Mouse (Mus musculus) lung, embryonic 14.5 days (tissue): ENCODE data around the gene Aldh4a1. TPM values are rescaled to one million over a fixed set of nuclear protein-coding genes. Genes with fewer than 3 reads are reported as not detected.

Experiments
- ATAC-seq: fragments of 200-750 bp; cut with Nextera tagmentation; 2 replicates; pipeline ENCODE4 v1.8.0; 2017; ENCODE audit warnings: mild to moderate bottlenecking, moderate TSS enrichment, moderate library complexity; ENCODE audit not compliant: insufficient read depth
- DNase-seq: peaks from one replicate; pipeline ENCODE4 v3.0.0-alpha.2; 2015
- H3K27ac ChIP-seq: fragments of 300-500 bp; sonication (generic); 2 replicates; pipeline ENCODE4 v1.5.1; 2014; ENCODE audit warnings: low read depth, mild to moderate bottlenecking, moderate library complexity
- H3K27me3 ChIP-seq: fragments of 300-500 bp; sonication (generic); 2 replicates; pipeline ENCODE4 v1.6.1; 2014; ENCODE audit warnings: low read length, control low read depth; ENCODE audit not compliant: insufficient read depth
- H3K36me3 ChIP-seq: fragments of 300-500 bp; sonication (generic); 2 replicates; pipeline ENCODE4 v1.6.1; 2014; ENCODE audit warnings: control low read depth; ENCODE audit not compliant: insufficient read depth
- H3K4me1 ChIP-seq: fragments of 300-500 bp; sonication (generic); 2 replicates; pipeline ENCODE4 v1.6.1; 2014; ENCODE audit warnings: antibody characterized with exemption, control low read depth; ENCODE audit not compliant: insufficient read depth
- H3K4me2 ChIP-seq: fragments of 300-500 bp; sonication (generic); 2 replicates; pipeline ENCODE4 v1.6.1; 2014; ENCODE audit warnings: mild to moderate bottlenecking
- H3K4me3 ChIP-seq: fragments of 300-500 bp; sonication (generic); 2 replicates; pipeline ENCODE4 v1.5.1; 2014; ENCODE audit warnings: low read depth, low read length
- H3K9ac ChIP-seq: fragments of 300-500 bp; sonication (generic); 2 replicates; pipeline ENCODE4 v1.6.1; 2014
- H3K9me3 ChIP-seq: fragments of 300-500 bp; sonication (generic); 2 replicates; pipeline ENCODE4 v1.6.1; 2016; ENCODE audit warnings: low read depth, low read length, control low read depth
- CTCF ChIP-seq: IDR thresholded peaks from 2 replicates; pipeline ENCODE4 v1.5.1; 2016; ENCODE audit warnings: antibody characterized with exemption, low read depth
- WGBS: fragments of 180-500 bp; shearing (Covaris S2); extraction: QIAGEN DNeasy Blood & Tissue Kit; methylation state at CpG from one replicate; pipeline ENCODE4 v1.1.7; 2014; 5-methylcytosine and 5-hydroxymethylcytosine counted together
- polyA plus RNA-seq: library from polyadenylated mRNA; unstranded; fragments of >200 nt; fragmentation: Nextera tagmentation; extraction: Ambion mirVana; gene quantifications from 2 replicates; pipeline ENCODE4 v1.2.1, GENCODE M21; 2014

The Aldh4a1 gene
- polyA plus RNA-seq, 1 experiment from 2014 or later = 13.8 TPM

GRCm38 (mm10) chr4:139582903-139583302 lies 39.8 kb upstream of the Aldh4a1 start:
- Histone ChIP-seq H3K4me1 (peaks cover 41% of the 10 kb centered on the region), H3K9ac (no peak overlapping the region), H3K4me2 (no peak overlapping the region), H3K4me3 (no peak overlapping the region), H3K27me3 (no peaks in the 10 kb centered on the region), H3K9me3 (no peaks in the 10 kb centered on the region), H3K36me3 (no peaks in the 10 kb centered on the region), H3K27ac (no peak overlapping the region; the same call in 1 of the 2 replicates)
- ATAC-seq (no peak), DNase-seq (no peak)
- WGBS = 58% methylated on average over 3 of the region's 3 CpGs
- TF ChIP-seq CTCF = peak; percentile 31; the same call in 1 of the 2 replicates

GRCm38 (mm10) chr4:139583629-139584245 lies 38.9 kb upstream of the Aldh4a1 start:
- 74% methylated on average over 11 of the region's 11 CpGs for WGBS
- no peaks in the 10 kb centered on the region for H3K36me3 ChIP-seq
- no peaks in the 10 kb centered on the region for H3K9me3 ChIP-seq
- no peak for TF ChIP-seq CTCF
- H3K4me1 ChIP-seq = peaks cover 41% of the 10 kb centered on the region
- H3K27ac ChIP-seq = no peak overlapping the region
- H3K4me2 ChIP-seq = no peak overlapping the region
- no peak overlapping the region for H3K4me3 ChIP-seq
- H3K27me3 ChIP-seq = no peaks in the 10 kb centered on the region
- no peak overlapping the region for H3K9ac ChIP-seq
- DNase-seq (no peak), ATAC-seq (no peak)

GRCm38 (mm10) chr4:139584704-139585103 lies 38.0 kb upstream of the Aldh4a1 start:
- Histone ChIP-seq H3K9ac (peak overlapping the region; percentile 16; the same call in 1 of the 2 replicates), H3K4me3 (no peak overlapping the region), H3K27ac (peak overlapping the region; percentile 21; the same call in 1 of the 2 replicates), H3K4me1 (peaks cover 37% of the 10 kb centered on the region), H3K36me3 (no peaks in the 10 kb centered on the region), H3K9me3 (no peaks in the 10 kb centered on the region), H3K27me3 (no peaks in the 10 kb centered on the region), H3K4me2 (no peak overlapping the region)
- 69% methylated on average over 11 of the region's 11 CpGs for WGBS
- ATAC-seq (no peak), DNase-seq (peak; percentile 26)
- TF ChIP-seq CTCF = no peak

- H3K4me2 ChIP-seq = no peak overlapping the region
- H3K4me3 ChIP-seq = no peak overlapping the region
- DNase-seq (peak; percentile 76), ATAC-seq (peak; percentile 34; the same call in 1 of the 2 replicates)
- no peaks in the 10 kb centered on the region for H3K27me3 ChIP-seq
- 71% methylated on average over 7 of the region's 7 CpGs for WGBS
- no peak for TF ChIP-seq CTCF
- H3K4me1 ChIP-seq = peaks cover 26% of the 10 kb centered on the region
- no peak overlapping the region for H3K9ac ChIP-seq
- H3K36me3 ChIP-seq = no peaks in the 10 kb centered on the region
- no peak overlapping the region for H3K27ac ChIP-seq
- H3K9me3 ChIP-seq = no peaks in the 10 kb centered on the region
Measured at GRCm38 (mm10) chr4:139585713-139586112, 37.0 kb upstream of the Aldh4a1 start.

- Histone ChIP-seq H3K9ac (no peak overlapping the region), H3K36me3 (no peaks in the 10 kb centered on the region), H3K27me3 (no peaks in the 10 kb centered on the region), H3K27ac (peak overlapping the region; percentile 50; the same call in 1 of the 2 replicates), H3K9me3 (no peaks in the 10 kb centered on the region), H3K4me2 (no peak overlapping the region), H3K4me3 (no peak overlapping the region), H3K4me1 (peaks cover 10% of the 10 kb centered on the region)
- no peak for TF ChIP-seq CTCF
- WGBS = 75% methylated on average over 4 of the region's 4 CpGs
- ATAC-seq (no peak), DNase-seq (peak; percentile 26)
Measured at GRCm38 (mm10) chr4:139587370-139587769, 35.3 kb upstream of the Aldh4a1 start.

- H3K9me3 ChIP-seq = no peaks in the 10 kb centered on the region
- no peak overlapping the region for H3K4me3 ChIP-seq
- 75% methylated on average over 4 of the region's 4 CpGs for WGBS
- DNase-seq (peak; percentile 30), ATAC-seq (no peak)
- H3K4me2 ChIP-seq = no peak overlapping the region
- H3K27me3 ChIP-seq = no peaks in the 10 kb centered on the region
- H3K27ac ChIP-seq = peak overlapping the region; percentile 50; the same call in 1 of the 2 replicates
- H3K9ac ChIP-seq = no peak overlapping the region
- TF ChIP-seq CTCF = no peak
- 0 out of 2 replicates have a peak, but pooled peaks cover 7% of the 10 kb centered on the region for H3K4me1 ChIP-seq
- no peaks in the 10 kb centered on the region for H3K36me3 ChIP-seq
Measured at GRCm38 (mm10) chr4:139587773-139588172, 34.9 kb upstream of the Aldh4a1 start.

GRCm38 (mm10) chr4:139589351-139590027 lies 33.2 kb upstream of the Aldh4a1 start:
- H3K9ac ChIP-seq = no peak overlapping the region; the same call in 1 of the 2 replicates
- H3K4me2 ChIP-seq = no peak overlapping the region
- H3K9me3 ChIP-seq = no peaks in the 10 kb centered on the region
- DNase-seq (no peak), ATAC-seq (no peak)
- 54% methylated on average over 5 of the region's 5 CpGs for WGBS
- H3K36me3 ChIP-seq = no peaks in the 10 kb centered on the region
- H3K4me3 ChIP-seq = no peak overlapping the region
- no peak overlapping the region; the same call in 1 of the 2 replicates for H3K27ac ChIP-seq
- no peak for TF ChIP-seq CTCF
- H3K4me1 ChIP-seq = 0 out of 2 replicates have a peak, but pooled peaks cover 7% of the 10 kb centered on the region
- no peaks in the 10 kb centered on the region for H3K27me3 ChIP-seq
